Mouse (Mus musculus): ENCODE data around the gene Tbc1d9b. TPM values are rescaled to one million over a fixed set of nuclear protein-coding genes. Genes with fewer than 3 reads are reported as not detected.

Gene Tbc1d9b
- total and polyA plus RNA-seq, 2 experiments, result 19.5 to 30.5 TPM

DNA sequence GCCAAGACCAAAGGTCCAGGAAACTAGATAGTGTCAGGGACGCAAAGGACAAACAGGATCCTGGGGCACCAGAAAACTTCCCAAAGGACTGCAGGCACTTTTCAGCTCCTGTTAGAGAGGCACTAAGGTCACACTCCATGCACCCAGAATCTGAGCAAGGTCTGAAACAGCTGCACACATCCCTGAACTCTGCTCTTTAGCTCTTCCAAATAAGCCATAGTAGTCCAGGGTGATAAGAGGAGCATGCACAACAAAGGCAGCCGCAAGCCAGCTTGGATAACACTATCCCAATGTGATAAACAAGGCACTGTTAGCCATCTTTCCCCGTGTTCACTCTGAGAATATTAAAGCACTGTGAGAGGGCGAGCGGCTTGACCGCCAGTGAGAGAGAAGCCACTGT is 27.2 kb upstream of the Tbc1d9b start:
- peak overlapping the region; percentile 54; the same call in 1 of the 2 replicates for H3K27ac ChIP-seq (replicated peaks; ENCODE audit: insufficient read depth, low read depth, low read length)
- peak; percentile 93 for DNase-seq (ENCODE audit: extremely low read depth, low read depth, low spot score)
- H3K4me1 ChIP-seq (ENCODE audit: control insufficient read depth, insufficient read depth, low read length), result peaks cover 40% of the 10 kb centered on the region
- 29% methylated on average over 6 of the region's 6 CpGs for WGBS
- no peak overlapping the region for H3K4me3 ChIP-seq (ENCODE audit: insufficient read depth, low read depth, low read length)
- H3K9ac ChIP-seq (ENCODE audit: low read depth, low read length), result no peak overlapping the region
- H3K27me3 ChIP-seq (ENCODE audit: control insufficient read depth, insufficient read depth, low read length), result no peaks in the 10 kb centered on the region
- H3K79me2 ChIP-seq (ENCODE audit: control insufficient read depth, insufficient read depth, low read length), result no peaks in the 10 kb centered on the region; the same call in 1 of the 2 replicates
- H3K36me3 ChIP-seq (ENCODE audit: control insufficient read depth, insufficient read depth, low read length), result 0 out of 2 replicates have a peak, but pooled peaks cover 1% of the 10 kb centered on the region
- TF ChIP-seq CTCF (IDR thresholded peaks at IDR 0.05; ENCODE audit: low read depth, low read length) (no peak), POLR2A (IDR thresholded peaks at IDR 0.05; ENCODE audit: extremely low read depth, insufficient read depth, low read length) (no peak)

DNA sequence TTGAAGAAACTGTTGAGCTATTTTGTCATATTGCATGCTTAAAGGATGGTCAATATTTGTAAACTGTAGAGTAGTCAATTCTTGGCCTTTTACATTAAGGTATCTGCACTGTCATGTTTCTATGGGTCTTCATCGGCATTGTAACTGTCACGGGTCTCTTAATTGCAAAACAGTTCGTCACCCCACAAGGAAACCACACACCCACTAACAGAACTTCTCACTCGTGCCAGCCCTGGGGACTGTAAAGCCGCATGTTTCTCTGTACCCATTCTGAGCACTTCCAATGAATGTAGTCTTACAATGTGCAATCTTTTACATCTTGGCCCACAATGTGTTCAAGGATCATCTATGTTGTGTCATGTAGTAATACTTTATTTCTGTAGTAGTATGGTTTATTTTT is 26.0 kb upstream of the Tbc1d9b start:
- no peak overlapping the region for H3K4me3 ChIP-seq (ENCODE audit: insufficient read depth, low read depth, low read length)
- WGBS, result 87% methylated on average over 5 of the region's 5 CpGs
- H3K9ac ChIP-seq (ENCODE audit: low read depth, low read length), result no peak overlapping the region
- no peaks in the 10 kb centered on the region; the same call in 1 of the 2 replicates for H3K79me2 ChIP-seq (ENCODE audit: control insufficient read depth, insufficient read depth, low read length)
- H3K36me3 ChIP-seq (ENCODE audit: control insufficient read depth, insufficient read depth, low read length), result no peaks in the 10 kb centered on the region
- DNase-seq (ENCODE audit: extremely low read depth, low read depth, low spot score), result no peak
- H3K4me1 ChIP-seq (ENCODE audit: control insufficient read depth, insufficient read depth, low read length), result peaks cover 32% of the 10 kb centered on the region
- TF ChIP-seq POLR2A (IDR thresholded peaks at IDR 0.05; ENCODE audit: extremely low read depth, insufficient read depth, low read length) (no peak), CTCF (IDR thresholded peaks at IDR 0.05; ENCODE audit: low read depth, low read length) (no peak)
- H3K27me3 ChIP-seq (ENCODE audit: control insufficient read depth, insufficient read depth, low read length), result no peaks in the 10 kb centered on the region
- no peak overlapping the region for H3K27ac ChIP-seq (replicated peaks; ENCODE audit: insufficient read depth, low read depth, low read length)

DNA sequence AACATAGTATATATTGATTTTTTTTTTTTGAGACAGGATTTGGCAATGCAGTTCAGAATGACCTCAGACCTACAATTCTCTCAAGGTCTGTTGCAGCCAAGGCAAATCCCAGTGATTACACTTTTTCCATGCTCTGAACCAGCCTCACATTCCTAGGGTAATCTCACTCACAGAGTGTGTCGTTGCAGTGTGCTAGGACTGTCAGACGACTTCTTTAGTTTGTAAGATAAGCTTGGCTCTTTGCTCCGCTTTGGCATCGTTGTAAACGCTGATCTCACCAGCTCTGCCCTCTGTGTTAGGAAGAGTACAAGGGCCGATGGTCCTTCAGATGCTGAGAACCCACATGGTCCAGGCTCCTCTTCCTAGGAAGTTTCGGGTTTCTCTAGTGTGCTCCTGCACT is 25.2 kb upstream of the Tbc1d9b start:
- WGBS, result 17% methylated on average over 7 of the region's 7 CpGs
- Histone ChIP-seq H3K4me3 (ENCODE audit: insufficient read depth, low read depth, low read length) (no peak overlapping the region), H3K4me1 (ENCODE audit: control insufficient read depth, insufficient read depth, low read length) (peaks cover 28% of the 10 kb centered on the region), H3K36me3 (ENCODE audit: control insufficient read depth, insufficient read depth, low read length) (no peaks in the 10 kb centered on the region), H3K9ac (ENCODE audit: low read depth, low read length) (peak overlapping the region; percentile 20; the same call in 1 of the 2 replicates), H3K27ac (replicated peaks; ENCODE audit: insufficient read depth, low read depth, low read length) (peak overlapping the region; percentile 20), H3K27me3 (ENCODE audit: control insufficient read depth, insufficient read depth, low read length) (no peaks in the 10 kb centered on the region), H3K79me2 (ENCODE audit: control insufficient read depth, insufficient read depth, low read length) (no peaks in the 10 kb centered on the region; the same call in 1 of the 2 replicates)
- TF ChIP-seq CTCF (IDR thresholded peaks at IDR 0.05; ENCODE audit: low read depth, low read length), result no peak
- no peak for TF ChIP-seq POLR2A (IDR thresholded peaks at IDR 0.05; ENCODE audit: extremely low read depth, insufficient read depth, low read length)
- DNase-seq (ENCODE audit: extremely low read depth, low read depth, low spot score), result peak; percentile 93

DNA sequence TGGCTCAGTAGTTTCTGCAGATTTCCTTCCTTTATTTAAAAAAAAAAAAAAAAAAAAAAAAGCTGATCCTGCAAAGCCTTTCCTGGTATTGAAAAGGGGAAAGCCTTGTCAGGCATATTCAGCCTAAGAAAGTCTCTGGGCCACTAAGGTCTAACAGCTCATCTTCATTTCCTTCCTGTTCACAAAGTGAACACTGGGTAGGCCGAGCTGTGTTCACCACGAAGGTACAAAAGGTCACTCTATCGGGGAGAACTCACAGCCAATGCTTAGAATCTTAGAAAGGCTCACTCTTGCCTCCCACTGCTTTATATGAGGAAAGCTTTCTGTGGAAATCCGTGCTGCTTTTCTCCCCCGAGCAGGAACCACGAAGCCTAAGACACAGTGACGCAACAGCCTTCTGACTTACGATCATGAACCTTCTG is 22.4 kb upstream of the Tbc1d9b start:
- no peaks in the 10 kb centered on the region for H3K27me3 ChIP-seq (ENCODE audit: control insufficient read depth, insufficient read depth, low read length)
- no peaks in the 10 kb centered on the region for H3K36me3 ChIP-seq (ENCODE audit: control insufficient read depth, insufficient read depth, low read length)
- no peak overlapping the region for H3K9ac ChIP-seq (ENCODE audit: low read depth, low read length)
- peaks cover 23% of the 10 kb centered on the region for H3K4me1 ChIP-seq (ENCODE audit: control insufficient read depth, insufficient read depth, low read length)
- peak; percentile 69 for DNase-seq (ENCODE audit: extremely low read depth, low read depth, low spot score)
- H3K4me3 ChIP-seq (ENCODE audit: insufficient read depth, low read depth, low read length), result no peak overlapping the region
- no peaks in the 10 kb centered on the region for H3K79me2 ChIP-seq (ENCODE audit: control insufficient read depth, insufficient read depth, low read length)
- TF ChIP-seq POLR2A (IDR thresholded peaks at IDR 0.05; ENCODE audit: extremely low read depth, insufficient read depth, low read length), result no peak
- 11% methylated on average over 8 of the region's 8 CpGs for WGBS
- peak overlapping the region; percentile 37 for H3K27ac ChIP-seq (replicated peaks; ENCODE audit: insufficient read depth, low read depth, low read length)

DNA sequence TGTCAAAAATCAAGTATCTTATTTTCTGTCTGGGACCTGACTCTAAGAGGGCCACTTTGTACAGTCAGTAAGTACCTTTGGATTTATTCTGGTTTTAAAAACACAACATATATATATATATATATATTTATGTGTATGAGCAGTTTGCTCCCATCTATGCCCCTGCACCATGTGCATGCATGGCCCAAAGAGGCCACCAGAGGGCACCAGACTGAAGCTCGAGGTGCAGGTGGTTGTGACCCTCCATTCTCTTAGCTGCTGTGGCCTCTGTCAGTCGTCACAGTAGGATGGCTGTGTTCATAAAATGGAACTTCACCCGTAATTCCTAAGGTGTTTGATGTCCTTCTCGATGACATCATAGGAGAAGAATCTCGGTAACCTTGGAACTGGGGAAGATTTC is 16.9 kb upstream of the Tbc1d9b start:
- Histone ChIP-seq H3K4me1 (ENCODE audit: control insufficient read depth, insufficient read depth, low read length) (no peaks in the 10 kb centered on the region), H3K27ac (replicated peaks; ENCODE audit: insufficient read depth, low read depth, low read length) (no peak overlapping the region), H3K4me3 (ENCODE audit: insufficient read depth, low read depth, low read length) (no peak overlapping the region), H3K9ac (ENCODE audit: low read depth, low read length) (no peak overlapping the region), H3K36me3 (ENCODE audit: control insufficient read depth, insufficient read depth, low read length) (no peaks in the 10 kb centered on the region), H3K27me3 (ENCODE audit: control insufficient read depth, insufficient read depth, low read length) (no peaks in the 10 kb centered on the region), H3K79me2 (ENCODE audit: control insufficient read depth, insufficient read depth, low read length) (no peaks in the 10 kb centered on the region)
- DNase-seq (ENCODE audit: extremely low read depth, low read depth, low spot score), result peak; percentile 46
- TF ChIP-seq CTCF (IDR thresholded peaks at IDR 0.05; ENCODE audit: low read depth, low read length) (peak; percentile 94), POLR2A (IDR thresholded peaks at IDR 0.05; ENCODE audit: extremely low read depth, insufficient read depth, low read length) (no peak)
- 18% methylated on average over 5 of the region's 5 CpGs for WGBS

DNA sequence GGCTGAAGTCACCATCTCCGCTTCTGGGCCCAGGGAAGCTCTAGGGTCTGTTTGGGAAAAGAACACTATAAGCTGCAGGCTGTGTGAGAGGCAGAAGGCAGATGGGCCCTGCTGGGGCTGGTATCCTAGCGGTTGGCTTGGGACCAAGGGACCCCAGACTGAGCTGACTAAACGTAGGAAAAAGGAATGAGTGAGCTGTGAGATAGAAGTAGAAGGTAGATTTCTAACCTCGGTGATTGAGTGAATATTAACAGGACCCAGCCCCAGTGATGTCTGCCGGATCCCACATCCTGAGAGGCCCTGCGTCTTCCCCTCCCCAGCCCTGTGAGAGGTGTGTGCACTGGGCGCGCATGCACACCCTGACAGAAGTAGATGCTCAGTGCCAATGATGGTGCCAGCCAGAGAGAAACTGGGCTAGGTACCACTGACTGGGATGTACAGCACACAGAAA is 8.5 kb upstream of the Tbc1d9b start:
- H3K27me3 ChIP-seq (ENCODE audit: control insufficient read depth, insufficient read depth, low read length), result no peaks in the 10 kb centered on the region
- no peak for DNase-seq (ENCODE audit: extremely low read depth, low read depth, low spot score)
- no peak overlapping the region for H3K27ac ChIP-seq (replicated peaks; ENCODE audit: insufficient read depth, low read depth, low read length)
- WGBS, result 96% methylated on average over 8 of the region's 8 CpGs
- TF ChIP-seq POLR2A (IDR thresholded peaks at IDR 0.05; ENCODE audit: extremely low read depth, insufficient read depth, low read length) (no peak), CTCF (IDR thresholded peaks at IDR 0.05; ENCODE audit: low read depth, low read length) (no peak)
- no peaks in the 10 kb centered on the region for H3K4me1 ChIP-seq (ENCODE audit: control insufficient read depth, insufficient read depth, low read length)
- no peak overlapping the region for H3K9ac ChIP-seq (ENCODE audit: low read depth, low read length)
- no peaks in the 10 kb centered on the region for H3K36me3 ChIP-seq (ENCODE audit: control insufficient read depth, insufficient read depth, low read length)
- no peaks in the 10 kb centered on the region for H3K79me2 ChIP-seq (ENCODE audit: control insufficient read depth, insufficient read depth, low read length)
- H3K4me3 ChIP-seq (ENCODE audit: insufficient read depth, low read depth, low read length), result no peak overlapping the region

Data from liver, adult 2 months (tissue).